Mouse (Mus musculus) kidney, postnatal 0 days (tissue): ENCODE measurements around the gene Tbx20. TPM values are rescaled to one million over a fixed set of nuclear protein-coding genes. Genes with fewer than 3 reads are reported as not detected.
A peak's percentile ranks its signal among the peaks of the same experiment; 100 is the strongest.

ENCODE experiments used
- ATAC-seq: fragments of 200-750 bp; cut with Nextera tagmentation; replicated peaks from 2 replicates; pipeline ENCODE4 v1.8.0; 2017; ENCODE audit warnings: low read depth, moderate number of reproducible peaks, moderate TSS enrichment, moderate library complexity; ENCODE audit not compliant: low FRiP score
- DNase-seq: peaks from one replicate; pipeline ENCODE4 v3.0.0-alpha.2; 2016; ENCODE audit warnings: low spot score
- H3K27ac ChIP-seq: fragments of 300-500 bp; sonication (generic); 2 replicates; pipeline ENCODE4 v1.5.1; 2014; ENCODE audit warnings: mild to moderate bottlenecking
- H3K27me3 ChIP-seq: fragments of 300-500 bp; sonication (generic); 2 replicates; pipeline ENCODE4 v1.6.1; 2014; ENCODE audit warnings: low read length, mixed read lengths; ENCODE audit not compliant: insufficient read depth
- H3K36me3 ChIP-seq: fragments of 300-500 bp; sonication (generic); 2 replicates; pipeline ENCODE4 v1.6.1; 2014; ENCODE audit warnings: low read length, mixed read lengths; ENCODE audit not compliant: insufficient read depth
- H3K4me1 ChIP-seq: fragments of 300-500 bp; sonication (generic); replicated peaks from 2 replicates; pipeline ENCODE4 v1.6.1; 2014; ENCODE audit warnings: antibody characterized with exemption, low read length, mixed read lengths; ENCODE audit not compliant: insufficient read depth
- H3K4me2 ChIP-seq: fragments of 300-500 bp; sonication (generic); 2 replicates; pipeline ENCODE4 v1.6.1; 2014; ENCODE audit warnings: mild to moderate bottlenecking, low read length, moderate library complexity, mixed read lengths
- H3K4me3 ChIP-seq: fragments of 300-500 bp; sonication (generic); replicated peaks from 2 replicates; pipeline ENCODE4 v1.5.1; 2014; ENCODE audit warnings: low read depth, low read length
- H3K9ac ChIP-seq: fragments of 300-500 bp; sonication (generic); 2 replicates; pipeline ENCODE4 v1.6.1; 2014; ENCODE audit warnings: low read depth, low read length
- H3K9me3 ChIP-seq: fragments of 300-500 bp; sonication (generic); replicated peaks from 2 replicates; pipeline ENCODE4 v1.6.1; 2016; ENCODE audit warnings: low read length, inconsistent platforms, mixed read lengths
- CTCF ChIP-seq: IDR thresholded peaks from 2 replicates; pipeline ENCODE4 v1.5.1; 2016; ENCODE audit warnings: antibody characterized with exemption, low read depth, mild to moderate bottlenecking, moderate library complexity
- WGBS: fragments of 180-500 bp; shearing (Covaris S2); extraction: QIAGEN DNeasy Blood & Tissue Kit; methylation state at CpG from one replicate; pipeline ENCODE4 v1.1.7; 2014; 5-methylcytosine and 5-hydroxymethylcytosine counted together
- polyA plus RNA-seq: library from polyadenylated mRNA; unstranded; fragments of >200 nt; fragmentation: Nextera tagmentation; extraction: Ambion mirVana; gene quantifications from 2 replicates; pipeline ENCODE4 v1.2.1, GENCODE M21; 2015

Gene Tbx20
- polyA plus RNA-seq, 1 experiment from 2014 or later, result not detected

DNA sequence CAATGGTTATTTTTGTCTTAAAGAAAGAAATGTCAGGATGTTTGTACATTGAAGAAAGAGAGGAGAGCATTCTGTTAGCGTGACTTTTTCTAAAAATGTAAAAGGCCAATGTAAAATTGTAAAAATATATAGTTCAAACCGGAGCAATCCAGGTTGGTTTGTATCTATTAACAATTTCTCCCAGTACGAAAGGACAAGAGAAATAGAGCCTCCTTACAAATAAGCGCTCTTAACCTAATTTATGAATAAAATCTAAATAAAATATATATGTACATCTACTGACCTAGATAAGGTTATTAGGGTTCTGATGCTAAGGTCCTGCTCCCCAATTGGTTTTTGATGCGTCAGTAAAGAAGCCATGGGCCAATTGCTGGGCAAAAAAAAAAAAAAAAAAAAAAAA, 29.1 kb downstream of the Tbx20 start:
- Histone ChIP-seq H3K9me3 (no peaks in the 10 kb centered on the region), H3K4me1 (no peaks in the 10 kb centered on the region), H3K27me3 (no peaks in the 10 kb centered on the region), H3K4me2 (no peak overlapping the region), H3K9ac (no peak overlapping the region), H3K27ac (no peak overlapping the region), H3K36me3 (no peaks in the 10 kb centered on the region), H3K4me3 (no peak overlapping the region)
- ATAC-seq (no peak), DNase-seq (no peak)
- TF ChIP-seq CTCF, result no peak
- 87% methylated on average over 5 of the region's 5 CpGs for WGBS

DNA sequence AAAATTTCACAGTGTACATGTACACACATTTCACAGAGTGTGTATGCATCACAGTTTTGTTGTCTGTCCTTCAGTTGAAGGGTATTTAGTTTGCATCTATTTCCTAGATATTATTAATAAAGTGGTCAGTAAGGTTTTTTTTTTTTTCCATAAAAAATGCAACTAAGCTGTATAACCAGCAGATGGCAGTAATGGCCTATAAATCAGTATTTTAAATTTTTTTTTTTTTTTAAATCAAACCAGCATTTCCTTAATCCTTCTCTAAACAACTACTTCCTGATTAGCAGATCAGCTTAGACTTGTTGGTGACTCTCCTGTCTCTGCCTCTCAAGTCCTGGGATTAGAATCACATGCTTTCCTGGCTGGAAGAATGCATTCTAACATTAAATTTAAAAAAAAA, 72.9 kb downstream of the Tbx20 start:
- no peaks in the 10 kb centered on the region for H3K27me3 ChIP-seq
- no peak for ATAC-seq
- H3K4me2 ChIP-seq, result no peak overlapping the region
- no peaks in the 10 kb centered on the region for H3K36me3 ChIP-seq
- H3K9ac ChIP-seq, result no peak overlapping the region
- H3K9me3 ChIP-seq, result no peaks in the 10 kb centered on the region
- no peaks in the 10 kb centered on the region for H3K4me1 ChIP-seq
- DNase-seq, result peak; percentile 76
- no peak overlapping the region for H3K27ac ChIP-seq
- TF ChIP-seq CTCF, result peak; percentile 55; the same call in 1 of the 2 replicates
- H3K4me3 ChIP-seq, result no peak overlapping the region

DNA sequence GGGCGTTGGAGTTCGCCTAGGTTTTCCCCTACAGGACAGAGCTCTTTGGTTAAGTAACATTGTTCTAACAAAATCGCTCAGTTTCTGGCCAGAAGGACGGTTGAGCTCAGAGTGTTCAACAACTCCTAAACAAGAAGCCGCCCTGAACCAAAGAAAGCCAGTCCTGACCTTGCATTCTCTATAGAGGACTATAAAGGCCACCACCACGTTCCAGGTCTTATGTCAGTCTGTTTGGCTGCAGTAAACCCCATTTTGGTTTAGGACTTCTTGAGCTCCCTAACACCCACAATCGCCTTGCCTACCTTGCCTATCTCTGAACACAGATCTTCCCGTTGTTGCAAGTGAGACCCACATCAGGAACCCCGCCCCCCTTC, 77.7 kb downstream of the Tbx20 start:
- Histone ChIP-seq H3K36me3 (no peaks in the 10 kb centered on the region), H3K4me2 (peak overlapping the region; percentile 64), H3K27ac (no peak overlapping the region), H3K9me3 (no peaks in the 10 kb centered on the region), H3K4me3 (no peak overlapping the region), H3K4me1 (no peaks in the 10 kb centered on the region), H3K9ac (no peak overlapping the region), H3K27me3 (no peaks in the 10 kb centered on the region)
- 17% methylated on average over 9 of the region's 9 CpGs for WGBS
- TF ChIP-seq CTCF, result no peak
- ATAC-seq, result no peak
- DNase-seq, result no peak

DNA sequence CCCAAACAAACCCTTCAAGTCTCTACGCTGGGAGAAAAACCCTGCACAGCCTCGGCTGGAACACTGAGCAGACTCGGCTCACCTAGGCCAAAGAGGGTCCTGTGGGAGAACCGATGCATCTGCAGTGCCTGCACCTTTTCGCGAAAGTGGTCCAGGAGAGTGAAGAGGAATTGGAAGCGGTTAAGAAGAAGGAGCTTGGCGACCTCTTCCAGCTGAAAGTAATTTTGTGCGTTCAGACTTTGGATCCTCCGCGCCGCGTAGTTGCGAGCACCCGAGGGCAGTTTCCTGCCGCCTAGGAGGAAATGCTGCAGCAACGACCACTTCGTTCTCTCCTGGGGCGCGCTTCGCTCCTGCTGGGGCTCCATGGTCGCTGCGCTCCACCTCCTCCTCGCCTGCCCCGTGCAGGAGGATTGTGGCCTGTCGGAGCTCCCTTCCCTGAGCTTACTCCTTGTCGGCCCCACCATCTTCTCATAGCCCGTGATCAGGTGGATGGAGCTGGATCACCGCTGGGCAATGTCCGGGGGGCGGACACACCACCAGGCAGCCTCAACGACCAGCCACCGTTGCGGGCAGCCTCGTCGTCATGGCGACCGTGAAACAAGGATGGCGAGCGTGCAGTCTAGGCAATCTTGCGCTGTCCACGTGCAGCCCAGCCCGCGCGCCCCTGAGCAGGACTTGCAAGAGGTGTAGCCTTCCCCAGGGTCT, 78.3 kb downstream of the Tbx20 start, which contains the start of gene Dpy19l2:
TSS of gene Dpy19l2 (minus strand) at position 594 of the 705 bp plus-strand sequence.
- 1% methylated on average over 45 of the region's 45 CpGs for WGBS
- Histone ChIP-seq H3K4me1 (no peaks in the 10 kb centered on the region), H3K27ac (no peak within 1 kb of the TSS), H3K9ac (no peak within 1 kb of the TSS), H3K36me3 (no peaks in the 10 kb centered on the region), H3K27me3 (no peaks in the 10 kb centered on the region), H3K4me2 (peak within 1 kb of the TSS; percentile 64), H3K4me3 (peak within 1 kb of the TSS; percentile 27), H3K9me3 (no peaks in the 10 kb centered on the region)
- DNase-seq (peak; percentile 11), ATAC-seq (peak; percentile 73)
- TF ChIP-seq CTCF, result no peak

Other genes with a start within 250 kb of the Tbx20 start
- not detected in 2 replicates for gene Cypt4, start 149.1 kb downstream of the Tbx20 start, polyA plus RNA-seq
- not detected in 2 replicates for gene Dpy19l2, start 78.0 kb downstream of the Tbx20 start, polyA plus RNA-seq